Mouse (Mus musculus) embryonic facial prominence, embryonic 11.5 days (tissue): ENCODE results near the gene Rspo1. TPM values are rescaled to one million over a fixed set of nuclear protein-coding genes. Genes with fewer than 3 reads are reported as not detected.

Source experiments
- ATAC-seq: fragments of 200-750 bp; cut with Nextera tagmentation; replicated peaks from 2 replicates; pipeline ENCODE4 v1.8.0; 2017; ENCODE audit warnings: low read depth; ENCODE audit not compliant: insufficient number of reproducible peaks, low FRiP score, low TSS enrichment
- DNase-seq: peaks from one replicate; pipeline ENCODE4 v3.0.0-alpha.2; 2015; ENCODE audit warnings: low spot score
- H3K27ac ChIP-seq: fragments of 300-500 bp; sonication (generic); replicated peaks from 2 replicates; pipeline ENCODE4 v1.5.1; 2014; ENCODE audit warnings: mild to moderate bottlenecking, low read depth, low read length, control low read depth
- H3K27me3 ChIP-seq: fragments of 300-500 bp; sonication (generic); 2 replicates; pipeline ENCODE4 v1.6.1; 2014; ENCODE audit warnings: mild to moderate bottlenecking, low read length, moderate library complexity, mixed read lengths; ENCODE audit not compliant: control insufficient read depth, insufficient read depth
- H3K36me3 ChIP-seq: fragments of 300-500 bp; sonication (generic); replicated peaks from 2 replicates; pipeline ENCODE4 v1.6.1; 2014; ENCODE audit warnings: low read depth, mild to moderate bottlenecking, low read length, moderate library complexity, mixed read lengths; ENCODE audit not compliant: control insufficient read depth, insufficient read depth
- H3K4me1 ChIP-seq: fragments of 300-500 bp; sonication (generic); 2 replicates; pipeline ENCODE4 v1.6.1; 2014; ENCODE audit warnings: low read length, mixed read lengths; ENCODE audit not compliant: control insufficient read depth, insufficient read depth
- H3K4me2 ChIP-seq: fragments of 300-500 bp; sonication (generic); 2 replicates; pipeline ENCODE4 v1.6.1; 2014; ENCODE audit warnings: low read depth, mild to moderate bottlenecking, control low read depth, low read length, moderate library complexity
- H3K4me3 ChIP-seq: fragments of 300-500 bp; sonication (generic); 2 replicates; pipeline ENCODE4 v1.5.1; 2014; ENCODE audit warnings: low read depth, low read length, control low read depth
- H3K9ac ChIP-seq: fragments of 300-500 bp; sonication (generic); replicated peaks from 2 replicates; pipeline ENCODE4 v1.6.1; 2014; ENCODE audit warnings: mild to moderate bottlenecking, control low read depth, low read length
- H3K9me3 ChIP-seq: fragments of 300-500 bp; sonication (generic); replicated peaks from 2 replicates; pipeline ENCODE4 v1.6.1; 2016; ENCODE audit warnings: mild to moderate bottlenecking, low read length, inconsistent platforms, mixed read lengths; ENCODE audit not compliant: control insufficient read depth
- WGBS: fragments of 180-500 bp; shearing (Covaris S2); extraction: QIAGEN DNeasy Blood & Tissue Kit; methylation state at CpG from one replicate; pipeline ENCODE4 v1.1.7; 2014; 5-methylcytosine and 5-hydroxymethylcytosine counted together
- polyA plus RNA-seq: library from polyadenylated mRNA; unstranded; fragments of >200 nt; fragmentation: Nextera tagmentation; extraction: Ambion mirVana; gene quantifications from 2 replicates; pipeline ENCODE4 v1.2.1, GENCODE M21; 2014

Rspo1 gene
- polyA plus RNA-seq, 1 experiment from 2014 or later = 8.0 TPM

DNA sequence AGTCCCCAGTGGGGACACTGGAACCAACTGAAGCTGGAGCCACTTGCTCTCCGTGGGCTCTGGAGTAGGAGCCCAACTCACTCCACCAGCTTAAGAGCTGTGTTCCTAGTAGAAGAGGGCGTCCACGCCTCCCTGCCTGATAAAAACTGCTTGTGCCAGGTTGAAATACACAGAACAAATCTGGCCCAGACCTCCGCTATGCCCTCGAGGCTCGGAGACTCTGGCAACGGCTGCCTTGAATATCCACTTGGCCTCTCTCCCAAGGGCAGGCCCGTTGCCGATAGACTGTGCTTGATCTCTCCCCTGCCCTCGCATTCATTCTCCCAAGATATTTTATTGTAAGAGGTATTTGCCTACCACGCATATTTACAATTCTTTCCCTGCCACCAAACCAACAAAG lies 31.2 kb downstream of the Rspo1 start:
- no peaks in the 10 kb centered on the region for H3K36me3 ChIP-seq
- no peaks in the 10 kb centered on the region for H3K9me3 ChIP-seq
- ATAC-seq (no peak), DNase-seq (no peak)
- no peaks in the 10 kb centered on the region for H3K27me3 ChIP-seq
- 74% methylated on average over 11 of the region's 11 CpGs for WGBS
- H3K4me1 ChIP-seq = no peaks in the 10 kb centered on the region
- no peak overlapping the region for H3K4me3 ChIP-seq
- H3K27ac ChIP-seq = no peak overlapping the region
- H3K9ac ChIP-seq = no peak overlapping the region
- no peak overlapping the region for H3K4me2 ChIP-seq

DNA sequence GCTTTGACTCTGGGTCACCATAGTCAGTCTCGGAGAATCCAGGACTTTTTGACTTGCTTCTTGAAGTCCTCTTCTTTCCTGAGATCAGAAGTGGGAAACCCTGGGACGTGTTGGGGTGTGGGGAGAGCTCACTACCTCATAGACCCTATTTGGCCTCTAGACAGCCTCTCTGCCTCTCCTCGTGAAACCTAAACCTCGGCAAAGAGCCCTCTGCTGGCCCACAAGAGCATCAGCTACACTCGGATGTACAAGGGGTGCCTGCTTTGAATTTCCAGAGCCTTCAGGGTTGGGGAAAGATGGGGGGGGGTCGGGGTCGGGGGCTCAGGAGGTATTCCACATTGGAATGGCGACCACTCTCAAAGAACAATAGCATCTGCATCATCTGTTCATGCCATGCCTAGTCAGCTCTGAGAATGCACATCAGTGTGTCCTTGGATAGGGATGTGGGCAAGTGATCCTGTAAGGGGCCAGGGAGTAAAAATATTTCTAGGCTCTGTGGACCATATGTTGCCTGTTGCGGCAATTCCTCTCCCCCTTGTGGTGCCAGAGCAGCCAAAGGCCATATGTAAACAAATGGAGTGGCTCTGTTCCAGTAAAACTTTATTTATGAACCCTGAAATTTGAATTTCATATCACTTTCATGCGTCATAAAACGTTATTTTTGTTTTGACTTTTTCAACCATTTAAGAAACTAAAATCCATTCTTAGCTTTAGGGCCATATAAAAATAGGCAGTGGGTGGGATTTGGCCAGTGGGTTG lies 34.7 kb downstream of the Rspo1 start:
- Histone ChIP-seq H3K27me3 (no peaks in the 10 kb centered on the region; the same call in 1 of the 2 replicates), H3K4me3 (no peak overlapping the region), H3K9me3 (no peaks in the 10 kb centered on the region), H3K27ac (no peak overlapping the region), H3K4me2 (no peak overlapping the region), H3K4me1 (no peaks in the 10 kb centered on the region), H3K9ac (no peak overlapping the region), H3K36me3 (no peaks in the 10 kb centered on the region)
- 30% methylated on average over 11 of the region's 11 CpGs for WGBS
- peak; percentile 61 for DNase-seq
- 0 out of 2 replicates have a peak, but pooled peaks have one; percentile 29 for ATAC-seq

DNA sequence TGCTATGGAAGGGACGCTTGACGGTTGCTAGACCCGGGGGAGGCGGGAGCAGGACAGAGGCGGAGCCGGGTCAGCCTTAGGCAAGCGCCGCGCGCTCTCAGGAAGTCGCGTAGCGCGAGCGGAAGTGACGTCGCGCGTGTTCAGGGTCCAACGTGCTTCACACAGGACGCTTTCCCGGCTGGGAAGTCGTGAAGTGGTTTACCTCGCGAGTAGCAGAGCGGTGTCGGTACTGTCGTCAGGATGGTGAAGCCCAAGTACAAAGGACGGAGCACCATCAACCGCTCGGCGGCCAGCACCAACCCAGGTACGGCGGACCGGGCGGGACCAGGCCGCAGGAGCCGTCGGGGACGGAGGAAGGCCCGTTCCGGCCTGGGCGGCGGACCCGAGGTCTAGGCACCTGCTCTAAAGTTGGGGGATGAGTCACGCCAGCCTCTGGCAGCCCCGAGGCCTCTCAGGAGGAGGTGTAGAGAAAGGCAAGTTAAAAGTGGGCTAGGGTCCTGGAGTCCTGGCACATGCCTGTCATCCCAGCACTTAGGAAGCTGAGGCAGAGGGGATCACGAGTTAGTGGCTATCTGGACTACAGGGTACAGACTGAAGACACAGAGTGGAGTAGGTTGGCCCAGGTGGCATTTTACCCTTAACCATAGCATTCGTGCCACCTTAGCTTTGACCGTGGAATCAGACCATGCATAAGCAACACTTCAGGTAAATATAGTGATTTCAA lies 43.8 kb downstream of the Rspo1 start:
- Histone ChIP-seq H3K9me3 (no peaks in the 10 kb centered on the region), H3K27me3 (no peaks in the 10 kb centered on the region), H3K9ac (peak overlapping the region; percentile 87), H3K4me1 (peaks cover 2% of the 10 kb centered on the region; the same call in 1 of the 2 replicates), H3K36me3 (no peaks in the 10 kb centered on the region; the same call in 1 of the 2 replicates), H3K27ac (0 out of 2 replicates have a peak overlapping the region, but pooled peaks have one; percentile 11), H3K4me2 (peak overlapping the region; percentile 85), H3K4me3 (peak overlapping the region; percentile 94)
- under 1% methylated on average over 50 of the region's 50 CpGs for WGBS
- ATAC-seq = peak; percentile 96
- DNase-seq = peak; percentile 99

DNA sequence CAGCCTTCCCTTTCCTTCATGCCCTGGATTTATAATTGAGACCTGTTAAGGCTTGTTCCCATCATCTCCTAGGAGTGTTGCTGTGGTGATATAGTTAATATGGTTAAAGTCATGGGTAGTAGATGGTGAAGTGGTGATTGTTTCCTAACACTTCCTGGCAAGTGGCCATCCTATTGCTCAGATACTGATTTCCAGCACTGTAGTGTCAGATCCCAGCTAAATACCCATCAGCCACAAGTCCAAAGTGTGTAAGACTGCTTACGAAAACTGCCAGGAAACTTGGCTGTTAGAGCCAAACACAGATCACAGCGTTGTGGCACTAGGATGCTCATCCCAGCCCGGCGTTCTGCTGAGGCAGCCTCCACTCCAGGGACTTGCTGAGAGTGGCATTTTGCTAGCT lies 48.1 kb downstream of the Rspo1 start:
- no peak overlapping the region for H3K4me2 ChIP-seq
- H3K27me3 ChIP-seq = no peaks in the 10 kb centered on the region
- H3K27ac ChIP-seq = no peak overlapping the region
- no peaks in the 10 kb centered on the region; the same call in 1 of the 2 replicates for H3K36me3 ChIP-seq
- no peaks in the 10 kb centered on the region for H3K9me3 ChIP-seq
- no peak for DNase-seq
- no peak for ATAC-seq
- WGBS = 85% methylated on average over 4 of the region's 4 CpGs
- no peak overlapping the region for H3K4me3 ChIP-seq
- H3K4me1 ChIP-seq = peaks cover 2% of the 10 kb centered on the region; the same call in 1 of the 2 replicates
- no peak overlapping the region for H3K9ac ChIP-seq

DNA sequence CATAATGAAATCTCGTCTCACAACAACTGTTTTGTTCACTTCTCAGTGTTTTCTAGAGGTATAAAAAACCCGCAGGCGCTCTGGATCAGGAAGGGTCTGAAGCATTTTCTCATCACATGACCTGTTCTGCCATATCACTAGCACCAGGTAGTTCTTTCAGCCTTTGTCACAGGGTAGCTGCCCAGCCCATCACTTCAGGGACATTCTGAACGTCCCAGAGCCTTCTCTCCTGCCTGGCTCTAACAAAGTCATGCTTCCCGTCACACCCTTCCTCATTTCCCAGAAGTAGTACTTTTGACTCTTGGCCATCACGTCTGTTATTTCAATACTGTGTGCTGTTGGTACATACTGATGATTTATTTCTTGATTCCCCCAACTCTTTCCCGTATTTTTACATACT lies 58.2 kb downstream of the Rspo1 start:
- Histone ChIP-seq H3K9ac (no peak overlapping the region), H3K4me1 (no peaks in the 10 kb centered on the region), H3K27me3 (no peaks in the 10 kb centered on the region), H3K36me3 (peaks cover 16% of the 10 kb centered on the region), H3K27ac (no peak overlapping the region), H3K4me2 (no peak overlapping the region), H3K4me3 (no peak overlapping the region), H3K9me3 (no peaks in the 10 kb centered on the region)
- DNase-seq (no peak), ATAC-seq (no peak)
- WGBS = 89% methylated on average over 7 of the region's 7 CpGs

DNA sequence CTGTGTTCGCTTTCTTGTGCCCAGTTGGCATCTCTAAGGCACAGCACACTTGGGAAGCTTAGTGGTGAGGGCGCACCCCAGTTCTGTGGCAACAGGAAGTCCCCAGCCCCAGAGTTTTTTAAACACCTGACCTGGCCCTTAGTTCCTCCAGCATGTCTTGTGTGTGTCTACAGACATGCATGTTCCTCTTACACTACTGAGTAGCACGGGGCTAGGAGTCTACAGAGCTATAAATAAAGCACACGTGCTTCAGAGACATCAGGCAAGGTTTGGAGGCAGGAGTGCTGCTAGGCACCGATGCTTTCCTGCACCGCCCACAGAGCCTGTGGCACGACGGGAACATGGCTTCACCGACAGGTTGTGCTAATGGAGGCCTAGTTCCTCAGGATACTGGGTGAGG lies 69.2 kb downstream of the Rspo1 start:
- H3K9me3 ChIP-seq = no peaks in the 10 kb centered on the region
- no peak overlapping the region for H3K4me3 ChIP-seq
- no peak overlapping the region for H3K4me2 ChIP-seq
- no peak overlapping the region for H3K9ac ChIP-seq
- no peak for ATAC-seq
- WGBS = 94% methylated on average over 9 of the region's 9 CpGs
- no peak overlapping the region for H3K27ac ChIP-seq
- H3K4me1 ChIP-seq = no peaks in the 10 kb centered on the region; the same call in 1 of the 2 replicates
- no peaks in the 10 kb centered on the region; the same call in none of the 2 replicates for H3K36me3 ChIP-seq
- no peak for DNase-seq
- H3K27me3 ChIP-seq = no peaks in the 10 kb centered on the region

DNA sequence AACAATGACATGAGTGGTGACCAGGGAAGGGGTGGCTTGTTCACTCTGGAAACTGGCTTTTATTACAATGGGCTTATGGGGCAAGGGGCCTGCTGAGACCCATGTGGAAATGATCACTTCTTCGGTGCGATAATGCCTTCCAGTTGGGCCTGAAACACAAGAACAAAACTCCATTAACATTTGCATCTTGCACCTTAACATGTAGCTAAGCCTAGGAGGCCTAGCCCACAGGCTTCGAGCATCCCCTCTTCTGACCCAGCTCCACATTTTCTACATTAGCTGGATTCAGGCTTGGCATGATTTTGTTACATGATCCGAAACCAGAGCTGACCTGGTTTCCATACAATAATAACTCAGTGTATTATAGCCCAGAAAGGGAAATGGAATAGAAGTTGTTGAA lies 70.2 kb downstream of the Rspo1 start:
- peak; percentile 17; the same call in 1 of the 2 replicates for ATAC-seq

DNA sequence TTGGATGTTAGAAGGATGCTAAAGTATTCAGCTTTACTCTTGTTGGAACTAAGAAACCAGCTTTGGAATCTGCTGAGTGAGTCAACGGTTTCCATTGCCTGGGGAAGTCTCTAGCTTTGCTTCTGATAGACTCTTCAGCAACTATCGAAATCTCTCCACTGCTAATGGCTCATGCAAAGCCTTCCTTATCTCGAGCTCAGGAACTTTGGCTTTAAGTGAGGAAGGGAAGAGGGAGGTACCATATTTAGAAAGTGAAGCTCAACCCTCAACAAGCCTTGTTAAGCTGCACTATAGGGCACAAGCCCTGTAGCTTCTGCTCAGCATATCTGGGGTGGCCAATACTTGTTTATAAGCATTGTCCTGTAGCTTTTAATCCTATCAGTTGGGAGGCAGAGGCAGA lies 71.0 kb downstream of the Rspo1 start:
- H3K9ac ChIP-seq = no peak overlapping the region
- no peak overlapping the region for H3K4me2 ChIP-seq
- H3K36me3 ChIP-seq = no peaks in the 10 kb centered on the region; the same call in none of the 2 replicates
- ATAC-seq = 0 out of 2 replicates have a peak, but pooled peaks have one; percentile 7
- 39% methylated on average over 3 of the region's 3 CpGs for WGBS
- no peaks in the 10 kb centered on the region for H3K27me3 ChIP-seq
- H3K27ac ChIP-seq = no peak overlapping the region
- no peak for DNase-seq
- no peaks in the 10 kb centered on the region; the same call in 1 of the 2 replicates for H3K4me1 ChIP-seq
- no peaks in the 10 kb centered on the region for H3K9me3 ChIP-seq
- no peak overlapping the region for H3K4me3 ChIP-seq

More for the DNA sequence above, 70.2 kb downstream of the Rspo1 start:
- Histone ChIP-seq H3K27me3 (no peaks in the 10 kb centered on the region), H3K4me3 (no peak overlapping the region), H3K9me3 (no peaks in the 10 kb centered on the region), H3K36me3 (no peaks in the 10 kb centered on the region; the same call in none of the 2 replicates), H3K27ac (peak overlapping the region; percentile 41; the same call in 1 of the 2 replicates), H3K9ac (no peak overlapping the region), H3K4me2 (no peak overlapping the region), H3K4me1 (no peaks in the 10 kb centered on the region; the same call in 1 of the 2 replicates)
- peak; percentile 75 for DNase-seq
- 37% methylated on average over 4 of the region's 4 CpGs for WGBS
